Mouse (Mus musculus) kidney, embryonic 14.5 days (tissue): Measurements from ENCODE around the gene Actn3. TPM values are rescaled to one million over a fixed set of nuclear protein-coding genes. Genes with fewer than 3 reads are reported as not detected.
A peak's percentile ranks its signal among the peaks of the same experiment; 100 is the strongest.

Experiments
- ATAC-seq: fragments of 200-750 bp; cut with Nextera tagmentation; 2 replicates; pipeline ENCODE4 v1.8.0; 2017; ENCODE audit warnings: moderate number of reproducible peaks, mild to moderate bottlenecking, moderate TSS enrichment, moderate library complexity; ENCODE audit not compliant: low FRiP score, low TSS enrichment
- H3K27ac ChIP-seq: fragments of 300-500 bp; sonication (generic); 2 replicates; pipeline ENCODE4 v1.5.1; 2014; ENCODE audit warnings: low read depth, mild to moderate bottlenecking, low read length, moderate library complexity, mixed read lengths
- H3K27me3 ChIP-seq: fragments of 300-500 bp; sonication (generic); 2 replicates; pipeline ENCODE4 v1.6.1; 2014; ENCODE audit warnings: mild to moderate bottlenecking, low read length; ENCODE audit not compliant: control insufficient read depth, insufficient read depth
- H3K36me3 ChIP-seq: fragments of 300-500 bp; sonication (generic); 2 replicates; pipeline ENCODE4 v1.6.1; 2014; ENCODE audit warnings: low read length, mixed read lengths; ENCODE audit not compliant: control insufficient read depth, insufficient read depth
- H3K4me1 ChIP-seq: fragments of 300-500 bp; sonication (generic); 2 replicates; pipeline ENCODE4 v1.6.1; 2014; ENCODE audit warnings: low read length, mixed read lengths; ENCODE audit not compliant: control insufficient read depth, insufficient read depth
- H3K4me2 ChIP-seq: fragments of 300-500 bp; sonication (generic); replicated peaks from 2 replicates; pipeline ENCODE4 v1.6.1; 2014; ENCODE audit warnings: low read depth, mild to moderate bottlenecking, low read length
- H3K4me3 ChIP-seq: fragments of 300-500 bp; sonication (generic); 2 replicates; pipeline ENCODE4 v1.5.1; 2014; ENCODE audit warnings: mild to moderate bottlenecking, low read length
- H3K9ac ChIP-seq: fragments of 300-500 bp; sonication (generic); 2 replicates; pipeline ENCODE4 v1.6.1; 2014; ENCODE audit warnings: low read depth, mild to moderate bottlenecking, low read length, moderate library complexity
- H3K9me3 ChIP-seq: fragments of 300-500 bp; sonication (generic); 2 replicates; pipeline ENCODE4 v1.6.1; 2016; ENCODE audit warnings: low read length; ENCODE audit not compliant: control insufficient read depth
- WGBS: fragments of 180-500 bp; shearing (Covaris S2); extraction: QIAGEN DNeasy Blood & Tissue Kit; methylation state at CpG from one replicate; pipeline ENCODE4 v1.1.7; 2014; 5-methylcytosine and 5-hydroxymethylcytosine counted together
- polyA plus RNA-seq: library from polyadenylated mRNA; unstranded; fragments of >200 nt; fragmentation: Nextera tagmentation; extraction: Ambion mirVana; gene quantifications from 2 replicates; pipeline ENCODE4 v1.2.1, GENCODE M21; 2014

Gene Actn3
- polyA plus RNA-seq, 1 experiment from 2014 or later, result 13.8 TPM

- Histone ChIP-seq H3K27me3 (no peaks in the 10 kb centered on the region), H3K36me3 (no peaks in the 10 kb centered on the region), H3K4me1 (peaks cover 3% of the 10 kb centered on the region; the same call in 1 of the 2 replicates), H3K27ac (no peak overlapping the region), H3K4me2 (no peak overlapping the region), H3K9me3 (no peaks in the 10 kb centered on the region), H3K9ac (no peak overlapping the region), H3K4me3 (no peak overlapping the region)
- WGBS, result 54% methylated on average over 5 of the region's 5 CpGs
- ATAC-seq, result no peak
Measured at GRCm38 (mm10) chr19:4850281-4850680, 27.4 kb downstream of the Actn3 start.

DNA sequence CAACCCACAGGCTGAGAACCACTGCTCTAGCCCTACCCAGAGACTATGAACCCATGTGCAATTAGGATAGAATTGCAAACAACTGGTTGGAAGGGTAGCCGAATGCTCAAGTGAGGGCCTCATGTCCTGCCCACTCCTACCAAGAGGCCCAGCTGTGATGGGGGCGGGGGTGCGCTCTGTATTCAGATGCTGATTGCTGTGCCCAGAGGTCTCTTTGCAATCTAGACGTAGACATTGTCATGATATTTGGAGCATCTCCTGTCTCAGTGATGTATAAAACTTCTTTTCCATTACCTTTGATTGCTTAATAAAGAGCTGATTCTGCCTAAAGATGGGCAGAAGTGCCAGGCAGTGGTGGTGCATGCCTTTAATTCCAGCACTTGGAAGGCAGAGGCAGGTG is 27.9 kb downstream of the Actn3 start:
- H3K27ac ChIP-seq, result no peak overlapping the region
- no peaks in the 10 kb centered on the region for H3K36me3 ChIP-seq
- no peak overlapping the region for H3K4me2 ChIP-seq
- H3K27me3 ChIP-seq, result no peaks in the 10 kb centered on the region
- 48% methylated on average over 4 of the region's 4 CpGs for WGBS
- H3K4me3 ChIP-seq, result no peak overlapping the region
- ATAC-seq, result no peak
- H3K9me3 ChIP-seq, result no peaks in the 10 kb centered on the region
- H3K4me1 ChIP-seq, result peaks cover 3% of the 10 kb centered on the region; the same call in 1 of the 2 replicates
- H3K9ac ChIP-seq, result no peak overlapping the region

- Histone ChIP-seq H3K4me3 (no peak overlapping the region), H3K4me1 (no peaks in the 10 kb centered on the region), H3K36me3 (no peaks in the 10 kb centered on the region), H3K27me3 (no peaks in the 10 kb centered on the region), H3K9me3 (no peaks in the 10 kb centered on the region), H3K4me2 (no peak overlapping the region), H3K27ac (no peak overlapping the region), H3K9ac (no peak overlapping the region)
- no peak for ATAC-seq
- 35% methylated on average over 7 of the region's 7 CpGs for WGBS
Measured at GRCm38 (mm10) chr19:4847490-4847889, 30.2 kb downstream of the Actn3 start.

- H3K9ac ChIP-seq, result no peak overlapping the region
- H3K27me3 ChIP-seq, result no peaks in the 10 kb centered on the region; the same call in 1 of the 2 replicates
- H3K4me2 ChIP-seq, result no peak overlapping the region
- H3K4me1 ChIP-seq, result no peaks in the 10 kb centered on the region
- no peaks in the 10 kb centered on the region for H3K9me3 ChIP-seq
- H3K36me3 ChIP-seq, result no peaks in the 10 kb centered on the region
- 55% methylated on average over 2 of the region's 2 CpGs for WGBS
- H3K4me3 ChIP-seq, result no peak overlapping the region
- ATAC-seq, result no peak
- H3K27ac ChIP-seq, result no peak overlapping the region
Measured at GRCm38 (mm10) chr19:4845846-4846245, 31.9 kb downstream of the Actn3 start.

DNA sequence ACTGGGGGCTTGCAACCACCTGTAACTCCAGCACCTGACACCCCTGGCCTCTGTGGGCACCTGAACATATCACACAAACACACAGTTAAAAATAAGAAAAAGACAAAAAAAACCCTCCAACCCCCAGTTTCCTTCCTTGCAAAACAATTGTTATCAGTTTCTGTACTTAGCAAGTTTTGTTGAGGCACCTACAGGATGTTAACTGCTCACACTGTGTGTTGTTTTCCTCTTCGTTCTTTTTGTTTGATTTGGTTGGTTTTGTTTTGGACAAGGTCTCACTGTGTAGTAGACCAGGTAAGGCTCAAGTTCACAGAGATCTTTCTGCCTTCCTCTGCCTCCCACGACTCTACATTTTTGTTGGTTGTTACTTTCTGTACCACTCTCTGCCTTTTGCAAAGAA is 35.1 kb downstream of the Actn3 start:
- 70% methylated on average over 2 of the region's 2 CpGs for WGBS
- Histone ChIP-seq H3K4me1 (0 out of 2 replicates have a peak, but pooled peaks cover 7% of the 10 kb centered on the region), H3K36me3 (no peaks in the 10 kb centered on the region), H3K9me3 (no peaks in the 10 kb centered on the region), H3K4me3 (no peak overlapping the region), H3K4me2 (no peak overlapping the region), H3K27me3 (peaks cover 9% of the 10 kb centered on the region), H3K27ac (no peak overlapping the region), H3K9ac (no peak overlapping the region)
- ATAC-seq, result no peak

GRCm38 (mm10) chr19:4840848-4841247 is 36.9 kb downstream of the Actn3 start:
- Histone ChIP-seq H3K9ac (no peak overlapping the region), H3K4me3 (no peak overlapping the region), H3K9me3 (no peaks in the 10 kb centered on the region), H3K27ac (no peak overlapping the region), H3K4me1 (0 out of 2 replicates have a peak, but pooled peaks cover 7% of the 10 kb centered on the region), H3K4me2 (no peak overlapping the region), H3K27me3 (peaks cover 9% of the 10 kb centered on the region), H3K36me3 (no peaks in the 10 kb centered on the region)
- 84% methylated on average over 9 of the region's 9 CpGs for WGBS
- no peak for ATAC-seq

DNA sequence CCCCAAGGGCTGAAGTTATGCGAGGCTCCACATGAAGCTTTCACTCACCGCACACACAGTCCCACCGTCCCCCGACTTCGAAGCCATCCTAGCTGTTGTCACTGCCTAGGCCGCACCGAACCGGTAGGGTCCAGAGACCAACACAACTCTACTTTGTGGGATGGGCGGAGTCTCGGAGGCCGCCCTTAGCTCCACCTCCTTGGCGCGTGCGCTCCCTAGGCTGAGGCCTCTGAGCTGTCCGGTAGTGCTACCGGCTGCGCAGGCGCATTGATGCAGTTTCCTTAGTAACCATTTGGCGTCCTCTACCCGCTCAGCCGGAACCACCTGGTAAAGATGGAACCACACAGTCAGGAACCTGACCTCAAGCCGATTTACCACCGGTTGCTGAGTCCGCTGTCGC is 38.6 kb downstream of the Actn3 start, which contains the start of the genes Ccs and Ccdc87:
Gene Ccs (minus strand): TSS at position 184 of the 400 bp plus-strand sequence.
Gene Ccdc87 (plus strand): TSS at position 218 of the 400 bp plus-strand sequence.
- Histone ChIP-seq H3K9ac (peak within 1 kb of the TSS; percentile 69), H3K36me3 (no peaks in the 10 kb centered on the region), H3K4me2 (peak within 1 kb of the TSS; percentile 76), H3K4me3 (peak within 1 kb of the TSS; percentile 59), H3K4me1 (0 out of 2 replicates have a peak, but pooled peaks cover 7% of the 10 kb centered on the region), H3K27me3 (peaks cover 9% of the 10 kb centered on the region), H3K9me3 (no peaks in the 10 kb centered on the region), H3K27ac (no peak within 1 kb of the TSS)
- under 1% methylated on average over 25 of the region's 25 CpGs for WGBS
- ATAC-seq, result peak; percentile 99

DNA sequence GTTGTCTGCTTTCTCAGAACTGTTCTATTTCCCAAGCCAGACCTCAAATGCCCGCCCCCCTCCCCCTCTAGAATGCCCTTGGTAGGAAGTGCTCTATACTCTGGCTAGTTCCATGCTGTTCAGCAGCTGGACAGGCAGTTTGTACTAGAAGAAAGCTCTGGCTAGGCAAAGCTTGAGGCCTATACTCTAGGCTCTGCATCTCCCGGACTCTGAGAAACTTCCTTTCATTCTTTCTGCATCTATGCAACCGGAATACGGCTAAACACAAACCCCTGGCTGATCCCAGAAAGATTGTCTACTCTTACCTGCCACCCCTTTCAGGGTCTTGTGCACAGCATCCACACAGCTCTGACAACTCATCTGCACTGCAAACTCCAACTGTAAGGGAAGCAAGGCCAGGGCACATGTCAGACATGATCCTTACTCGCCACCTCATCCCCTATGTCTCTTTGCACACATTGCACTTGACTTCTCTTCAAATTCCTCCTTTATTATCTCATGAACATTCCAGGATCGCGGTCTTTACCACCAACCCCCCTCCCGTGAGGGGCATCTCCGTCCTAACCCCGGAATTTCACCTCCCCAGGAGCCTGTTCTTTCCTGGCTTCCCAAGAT is 39.1 kb downstream of the Actn3 start:
- Histone ChIP-seq H3K4me3 (peak overlapping the region; percentile 59), H3K9ac (peak overlapping the region; percentile 69), H3K27ac (no peak overlapping the region), H3K4me1 (0 out of 2 replicates have a peak, but pooled peaks cover 7% of the 10 kb centered on the region), H3K9me3 (no peaks in the 10 kb centered on the region), H3K27me3 (peaks cover 9% of the 10 kb centered on the region), H3K36me3 (no peaks in the 10 kb centered on the region), H3K4me2 (peak overlapping the region; percentile 76)
- WGBS, result 32% methylated on average over 10 of the region's 10 CpGs
- peak; percentile 49 for ATAC-seq

DNA sequence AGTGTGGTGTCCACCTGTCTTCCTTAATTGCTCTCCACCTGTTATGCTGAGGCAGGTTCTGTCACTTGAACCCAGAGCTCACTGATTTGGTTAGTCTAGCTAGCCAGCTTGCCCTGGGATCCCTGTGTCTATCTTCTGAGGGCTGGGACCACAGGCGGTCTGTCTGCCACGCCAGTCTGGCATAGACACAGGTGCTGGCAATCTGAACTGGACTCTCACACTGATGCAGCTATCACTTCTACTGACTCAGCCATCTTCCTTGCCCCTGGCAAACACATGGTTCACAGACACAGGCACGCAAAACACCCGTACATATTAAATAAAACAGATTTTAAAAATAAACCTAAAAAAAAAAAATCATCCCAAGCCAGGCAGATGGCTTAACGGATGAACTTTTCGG is 40.7 kb downstream of the Actn3 start:
- H3K4me3 ChIP-seq, result no peak overlapping the region
- ATAC-seq, result no peak
- 0 out of 2 replicates have a peak, but pooled peaks cover 7% of the 10 kb centered on the region for H3K4me1 ChIP-seq
- WGBS, result 90% methylated on average over 6 of the region's 6 CpGs
- H3K9me3 ChIP-seq, result no peaks in the 10 kb centered on the region
- H3K9ac ChIP-seq, result no peak overlapping the region
- H3K27ac ChIP-seq, result no peak overlapping the region
- H3K36me3 ChIP-seq, result no peaks in the 10 kb centered on the region
- H3K4me2 ChIP-seq, result no peak overlapping the region
- peaks cover 9% of the 10 kb centered on the region for H3K27me3 ChIP-seq
